Mouse (Mus musculus): ENCODE results near the gene Kcnn3. TPM values are rescaled to one million over a fixed set of nuclear protein-coding genes. Genes with fewer than 3 reads are reported as not detected.

The Kcnn3 gene
- polyA plus RNA-seq, 1 experiment from 2014 or later: 5.0 TPM

- ATAC-seq: no peak
- peak overlapping the region; percentile 60 for H3K27ac ChIP-seq
- 58% methylated on average over 5 of the region's 5 CpGs for WGBS
- peak overlapping the region; percentile 48; the same call in 1 of the 2 replicates for H3K9ac ChIP-seq (replicated peaks)
- no peaks in the 10 kb centered on the region for H3K27me3 ChIP-seq
- H3K4me2 ChIP-seq (replicated peaks): no peak overlapping the region
- no peaks in the 10 kb centered on the region for H3K36me3 ChIP-seq
- peaks cover 65% of the 10 kb centered on the region for H3K4me1 ChIP-seq (replicated peaks)
- no peaks in the 10 kb centered on the region for H3K9me3 ChIP-seq
- no peak overlapping the region for H3K4me3 ChIP-seq (replicated peaks)
Measured at GRCm38 (mm10) chr3:89624814-89625445, 105.0 kb downstream of the Kcnn3 start.

DNA sequence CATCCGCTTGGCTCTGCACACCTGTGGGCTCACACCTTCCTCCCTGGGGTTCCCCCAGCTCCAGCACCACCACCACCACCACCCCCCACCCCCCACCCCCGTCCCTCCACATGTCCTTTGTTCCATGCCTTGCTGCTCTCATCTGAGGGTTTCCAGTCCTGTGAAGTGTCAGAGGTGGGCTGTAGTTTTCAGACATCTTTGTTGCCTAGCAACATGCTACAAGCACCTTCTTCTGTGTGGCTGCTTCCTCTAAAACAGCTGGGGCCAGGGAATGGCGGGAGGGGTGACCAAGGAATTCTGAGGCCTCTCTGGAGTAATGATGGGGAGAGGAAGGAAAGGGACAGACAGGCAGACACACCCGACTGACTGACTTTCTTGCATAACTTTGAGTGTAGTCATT is 106.6 kb downstream of the Kcnn3 start:
- Histone ChIP-seq H3K27me3 (no peaks in the 10 kb centered on the region), H3K9ac (replicated peaks) (no peak overlapping the region), H3K4me3 (replicated peaks) (no peak overlapping the region), H3K4me2 (replicated peaks) (no peak overlapping the region), H3K4me1 (replicated peaks) (peaks cover 64% of the 10 kb centered on the region), H3K9me3 (no peaks in the 10 kb centered on the region), H3K27ac (peak overlapping the region; percentile 67), H3K36me3 (no peaks in the 10 kb centered on the region)
- 41% methylated on average over 4 of the region's 4 CpGs for WGBS
- no peak for ATAC-seq

- Histone ChIP-seq H3K4me3 (replicated peaks) (no peak overlapping the region), H3K4me1 (replicated peaks) (peaks cover 37% of the 10 kb centered on the region)
Measured at GRCm38 (mm10) chr3:89629811-89630210, 109.8 kb downstream of the Kcnn3 start.

DNA sequence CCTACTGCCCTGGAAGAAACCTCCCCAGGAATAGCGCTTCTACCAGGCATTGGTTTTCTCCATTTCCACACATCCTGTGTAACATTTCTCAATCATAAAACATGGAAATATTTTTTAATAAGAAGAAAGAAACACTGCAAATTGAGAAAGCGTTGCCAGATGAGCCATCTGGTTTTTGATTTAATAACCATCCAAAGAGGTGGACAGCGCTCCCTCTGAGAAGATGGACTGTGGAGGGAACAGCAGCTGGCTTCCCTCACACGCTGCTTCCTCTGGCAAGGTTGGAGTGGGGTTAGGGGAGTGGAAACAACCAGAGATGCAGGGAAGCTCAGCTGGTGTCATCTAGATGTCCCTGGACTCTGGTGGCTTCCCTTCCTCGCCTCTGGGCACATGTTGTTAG is 111.8 kb downstream of the Kcnn3 start:
- Histone ChIP-seq H3K27me3 (no peaks in the 10 kb centered on the region), H3K9ac (replicated peaks) (no peak overlapping the region), H3K4me2 (replicated peaks) (no peak overlapping the region), H3K9me3 (no peaks in the 10 kb centered on the region), H3K27ac (no peak overlapping the region), H3K4me1 (replicated peaks) (peaks cover 17% of the 10 kb centered on the region), H3K36me3 (no peaks in the 10 kb centered on the region), H3K4me3 (replicated peaks) (no peak overlapping the region)
- 85% methylated on average over 5 of the region's 5 CpGs for WGBS
- no peak for ATAC-seq

More at GRCm38 (mm10) chr3:89629811-89630210, 109.8 kb downstream of the Kcnn3 start:
- Histone ChIP-seq H3K36me3 (no peaks in the 10 kb centered on the region), H3K27me3 (no peaks in the 10 kb centered on the region), H3K9me3 (no peaks in the 10 kb centered on the region), H3K9ac (replicated peaks) (no peak overlapping the region), H3K27ac (no peak overlapping the region), H3K4me2 (replicated peaks) (no peak overlapping the region)
- 71% methylated on average over 3 of the region's 3 CpGs for WGBS
- no peak for ATAC-seq

DNA sequence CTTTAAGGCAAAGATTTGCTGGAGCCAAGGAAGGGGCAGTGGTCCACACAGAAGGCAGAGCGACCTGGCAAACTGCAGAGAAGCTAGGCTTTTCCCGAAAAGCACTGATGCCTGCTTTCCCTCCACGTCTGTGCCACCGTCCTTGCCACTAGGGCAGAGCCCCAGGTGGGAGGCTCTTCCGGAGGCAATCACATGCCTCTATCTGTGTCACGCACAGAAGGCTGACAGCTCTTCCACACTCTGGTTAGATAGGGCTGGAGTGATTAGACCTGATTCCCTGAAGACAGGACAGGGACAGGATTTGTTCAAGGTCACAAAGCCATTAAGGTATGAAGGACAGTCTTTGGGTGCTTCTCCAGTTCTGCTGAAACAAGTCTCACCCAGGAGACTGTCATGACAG is 113.6 kb downstream of the Kcnn3 start:
- H3K9me3 ChIP-seq: no peaks in the 10 kb centered on the region
- no peak overlapping the region for H3K9ac ChIP-seq (replicated peaks)
- H3K4me3 ChIP-seq (replicated peaks): no peak overlapping the region
- ATAC-seq: no peak
- WGBS: 84% methylated on average over 6 of the region's 6 CpGs
- no peak overlapping the region for H3K4me2 ChIP-seq (replicated peaks)
- no peaks in the 10 kb centered on the region for H3K27me3 ChIP-seq
- no peak overlapping the region for H3K27ac ChIP-seq
- no peaks in the 10 kb centered on the region for H3K36me3 ChIP-seq
- peaks cover 6% of the 10 kb centered on the region; the same call in 1 of the 2 replicates for H3K4me1 ChIP-seq (replicated peaks)

DNA sequence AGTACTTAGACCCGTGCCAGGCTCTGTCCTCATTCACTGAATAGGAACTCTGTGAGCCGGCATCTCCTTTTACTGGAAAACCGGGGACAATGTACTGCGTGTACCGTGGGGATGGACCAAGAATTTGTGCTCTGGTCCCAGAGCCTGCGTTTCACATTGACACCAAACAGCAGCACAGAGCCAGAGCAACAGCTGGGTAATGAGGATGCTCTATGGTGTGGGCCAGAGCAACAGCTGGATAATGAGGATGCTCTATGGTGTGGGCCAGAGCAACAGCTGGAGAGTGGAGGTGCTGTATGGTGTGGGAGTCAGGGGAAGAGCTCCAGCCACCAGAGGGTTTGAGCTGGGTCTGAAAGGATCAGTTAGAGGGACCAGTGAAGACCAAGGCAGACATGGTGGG is 114.0 kb downstream of the Kcnn3 start:
- Histone ChIP-seq H3K9ac (replicated peaks) (no peak overlapping the region), H3K27me3 (no peaks in the 10 kb centered on the region), H3K4me2 (replicated peaks) (no peak overlapping the region), H3K9me3 (no peaks in the 10 kb centered on the region), H3K4me1 (replicated peaks) (0 out of 2 replicates have a peak, but pooled peaks cover 5% of the 10 kb centered on the region), H3K27ac (no peak overlapping the region), H3K4me3 (replicated peaks) (no peak overlapping the region), H3K36me3 (no peaks in the 10 kb centered on the region)
- no peak for ATAC-seq
- 92% methylated on average over 6 of the region's 6 CpGs for WGBS

- Histone ChIP-seq H3K9ac (replicated peaks) (no peak overlapping the region), H3K9me3 (no peaks in the 10 kb centered on the region), H3K4me1 (replicated peaks) (peaks cover 15% of the 10 kb centered on the region), H3K27me3 (no peaks in the 10 kb centered on the region; the same call in 1 of the 2 replicates), H3K4me3 (replicated peaks) (no peak overlapping the region), H3K36me3 (no peaks in the 10 kb centered on the region), H3K27ac (no peak overlapping the region), H3K4me2 (replicated peaks) (no peak overlapping the region)
- 50% methylated on average over 3 of the region's 3 CpGs for WGBS
- no peak for ATAC-seq
Measured at GRCm38 (mm10) chr3:89640804-89641203, 120.8 kb downstream of the Kcnn3 start.

DNA sequence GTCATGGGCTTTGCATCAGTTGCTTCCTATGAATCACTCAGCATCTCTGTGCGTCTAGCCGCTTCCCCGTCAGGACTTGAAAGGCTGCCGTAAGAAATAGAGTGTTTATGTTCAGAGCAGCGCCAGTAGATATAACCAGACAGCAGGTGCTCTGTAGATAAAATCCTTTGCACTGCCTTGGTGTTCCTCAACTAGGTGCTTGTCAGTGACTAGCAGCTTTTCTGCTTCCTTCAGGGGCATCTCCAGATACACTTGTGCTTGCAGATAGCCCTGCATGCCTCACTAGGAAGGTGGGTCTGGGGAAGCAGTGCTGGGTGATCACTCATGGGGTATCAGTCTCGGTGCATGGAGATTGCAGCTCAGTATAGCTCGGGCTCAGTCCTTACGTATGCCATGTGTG is 123.4 kb downstream of the Kcnn3 start:
- Histone ChIP-seq H3K9me3 (no peaks in the 10 kb centered on the region), H3K4me1 (replicated peaks) (peaks cover 41% of the 10 kb centered on the region), H3K27me3 (no peaks in the 10 kb centered on the region; the same call in 1 of the 2 replicates), H3K36me3 (no peaks in the 10 kb centered on the region), H3K4me3 (replicated peaks) (no peak overlapping the region), H3K9ac (replicated peaks) (no peak overlapping the region), H3K27ac (no peak overlapping the region), H3K4me2 (replicated peaks) (no peak overlapping the region)
- 63% methylated on average over 8 of the region's 8 CpGs for WGBS
- no peak for ATAC-seq

- Histone ChIP-seq H3K4me3 (replicated peaks) (no peak overlapping the region), H3K36me3 (no peaks in the 10 kb centered on the region), H3K27me3 (no peaks in the 10 kb centered on the region; the same call in 1 of the 2 replicates), H3K9me3 (no peaks in the 10 kb centered on the region), H3K27ac (peak overlapping the region; percentile 90), H3K4me1 (replicated peaks) (peaks cover 60% of the 10 kb centered on the region), H3K9ac (replicated peaks) (no peak overlapping the region), H3K4me2 (replicated peaks) (no peak overlapping the region)
- ATAC-seq: peak; percentile 49
- 55% methylated on average over 5 of the region's 5 CpGs for WGBS
Measured at GRCm38 (mm10) chr3:89646813-89647255, 126.9 kb downstream of the Kcnn3 start.

DNA sequence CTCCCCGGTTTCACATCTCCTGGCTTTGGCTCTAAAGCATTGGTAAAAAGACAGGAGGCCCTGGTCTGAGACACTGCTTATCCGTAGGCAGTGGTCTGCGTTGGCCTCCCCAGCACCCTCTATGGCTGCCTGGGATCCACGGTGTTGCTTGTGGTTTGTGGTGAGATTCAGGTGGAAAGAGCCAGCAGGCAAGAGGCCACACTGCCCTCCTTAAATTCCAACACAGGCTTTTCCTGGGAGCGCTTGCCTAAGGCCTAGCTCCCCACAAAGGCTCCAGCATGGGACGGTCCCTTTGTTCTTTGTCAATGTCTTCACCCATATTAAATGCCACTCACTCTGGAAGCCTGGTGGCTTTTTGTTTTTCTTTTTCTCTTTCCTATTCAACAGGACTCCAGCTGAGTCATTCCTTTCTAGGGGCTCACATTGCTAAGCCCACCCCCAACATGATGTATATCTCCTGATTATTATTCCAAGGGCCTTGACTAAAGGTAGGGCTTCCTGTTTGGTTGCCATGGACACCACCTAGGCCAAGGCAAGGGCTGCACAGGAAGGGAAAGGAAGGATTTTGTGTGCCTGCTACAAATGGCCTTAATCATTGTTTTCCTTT is 127.4 kb downstream of the Kcnn3 start:
- Histone ChIP-seq H3K36me3 (no peaks in the 10 kb centered on the region), H3K9me3 (no peaks in the 10 kb centered on the region), H3K4me3 (replicated peaks) (no peak overlapping the region), H3K4me2 (replicated peaks) (no peak overlapping the region), H3K27me3 (no peaks in the 10 kb centered on the region; the same call in 1 of the 2 replicates), H3K4me1 (replicated peaks) (peaks cover 65% of the 10 kb centered on the region), H3K27ac (peak overlapping the region; percentile 90), H3K9ac (replicated peaks) (no peak overlapping the region)
- 27% methylated on average over 6 of the region's 6 CpGs for WGBS
- peak; percentile 78 for ATAC-seq

- 77% methylated on average over 7 of the region's 7 CpGs for WGBS
- no peak for ATAC-seq
- no peaks in the 10 kb centered on the region for H3K36me3 ChIP-seq
- peaks cover 75% of the 10 kb centered on the region for H3K4me1 ChIP-seq (replicated peaks)
- no peak overlapping the region for H3K9ac ChIP-seq (replicated peaks)
- H3K27me3 ChIP-seq: no peaks in the 10 kb centered on the region
- no peak overlapping the region for H3K4me2 ChIP-seq (replicated peaks)
- no peaks in the 10 kb centered on the region for H3K9me3 ChIP-seq
- no peak overlapping the region for H3K4me3 ChIP-seq (replicated peaks)
- H3K27ac ChIP-seq: no peak overlapping the region
Measured at GRCm38 (mm10) chr3:89649890-89650289, 129.9 kb downstream of the Kcnn3 start.

- Histone ChIP-seq H3K9ac (replicated peaks) (no peak overlapping the region), H3K9me3 (no peaks in the 10 kb centered on the region), H3K36me3 (no peaks in the 10 kb centered on the region), H3K4me3 (replicated peaks) (no peak overlapping the region), H3K27ac (peak overlapping the region; percentile 81), H3K4me2 (replicated peaks) (no peak overlapping the region), H3K4me1 (replicated peaks) (peaks cover 51% of the 10 kb centered on the region), H3K27me3 (no peaks in the 10 kb centered on the region)
- WGBS: 40% methylated on average over 12 of the region's 12 CpGs
- peak; percentile 77 for ATAC-seq
Measured at GRCm38 (mm10) chr3:89653231-89653954, 133.4 kb downstream of the Kcnn3 start.
